Mouse (Mus musculus): Measurements from ENCODE around the gene Sucla2. TPM values are rescaled to one million over a fixed set of nuclear protein-coding genes. Genes with fewer than 3 reads are reported as not detected.

Gene Sucla2
- 100 to 1,000 TPM; 151 to 152 TPM for total RNA-seq (2021)
- long read RNA-seq, experiment 1, transcript Sucla2-203 (11 exons, 2,229 nt), result major isoform, 129 of 143 reads
- long read RNA-seq, experiment 1, partial matches to known transcripts, result 7 of 143 reads
- long read RNA-seq, experiment 1, other reads (novel, unspliced or antisense), result 7 of 143 reads
- long read RNA-seq, experiment 2, transcript Sucla2-203 (11 exons, 2,229 nt), result major isoform, 212 of 240 reads
- long read RNA-seq, experiment 2, partial matches to known transcripts, result 9 of 240 reads
- long read RNA-seq, experiment 2, other reads (novel, unspliced or antisense), result 19 of 240 reads

GRCm38 (mm10) chr14:73524766-73525448 lies at the start of gene Sucla2:
Gene Sucla2 (plus strand): TSS chr14:73525319.
- peak within 1 kb of the TSS; percentile 54 for H3K4me3 ChIP-seq
- peak; percentile 94 for DNase-seq (ENCODE audit: low spot score in 2 of 2)
- TF ChIP-seq CTCF (conservative IDR thresholded peaks at IDR 0.05), result peak; percentile 97
- peak within 1 kb of the TSS; percentile 97 for H3K27ac ChIP-seq

GRCm38 (mm10) chr14:73475506-73475905 lies 49.6 kb upstream of the Sucla2 start:
- no peak overlapping the region for H3K4me3 ChIP-seq

GRCm38 (mm10) chr14:73476361-73476934 lies 48.7 kb upstream of the Sucla2 start:
- TF ChIP-seq CTCF (conservative IDR thresholded peaks at IDR 0.05), result no peak
- peak overlapping the region; percentile 73 for H3K27ac ChIP-seq
- H3K4me3 ChIP-seq, result no peak overlapping the region
- DNase-seq (ENCODE audit: low spot score in 2 of 2), result peak in 1 of 2 experiments; percentile 23

More at GRCm38 (mm10) chr14:73475506-73475905, 49.6 kb upstream of the Sucla2 start:
- H3K27ac ChIP-seq, result peak overlapping the region; percentile 73
- no peak for TF ChIP-seq CTCF (conservative IDR thresholded peaks at IDR 0.05)
- DNase-seq (ENCODE audit: low spot score in 2 of 2), result no peak

GRCm38 (mm10) chr14:73477077-73477476 lies 48.0 kb upstream of the Sucla2 start:
- H3K27ac ChIP-seq, result peak overlapping the region; percentile 73; the same call in 1 of the 2 replicates
- no peak for TF ChIP-seq CTCF (conservative IDR thresholded peaks at IDR 0.05)
- H3K4me3 ChIP-seq, result no peak overlapping the region

GRCm38 (mm10) chr14:73478321-73478720 lies 46.8 kb upstream of the Sucla2 start:
- no peak overlapping the region for H3K27ac ChIP-seq
- no peak for TF ChIP-seq CTCF (conservative IDR thresholded peaks at IDR 0.05)
- H3K4me3 ChIP-seq, result no peak overlapping the region
- no peak for DNase-seq (ENCODE audit: low spot score in 2 of 2)

More at GRCm38 (mm10) chr14:73477077-73477476, 48.0 kb upstream of the Sucla2 start:
- no peak for DNase-seq (ENCODE audit: low spot score in 2 of 2)

GRCm38 (mm10) chr14:73479771-73480170 lies 45.3 kb upstream of the Sucla2 start:
- no peak overlapping the region for H3K27ac ChIP-seq
- no peak for DNase-seq (ENCODE audit: low spot score in 2 of 2)
- TF ChIP-seq CTCF (conservative IDR thresholded peaks at IDR 0.05), result no peak
- no peak overlapping the region for H3K4me3 ChIP-seq

GRCm38 (mm10) chr14:73483516-73484229 lies 41.4 kb upstream of the Sucla2 start:
- TF ChIP-seq CTCF (conservative IDR thresholded peaks at IDR 0.05), result no peak
- no peak overlapping the region for H3K27ac ChIP-seq
- no peak overlapping the region for H3K4me3 ChIP-seq
- DNase-seq (ENCODE audit: low spot score in 2 of 2), result no peak

- Histone ChIP-seq H3K4me3 (no peak overlapping the region), H3K27ac (no peak overlapping the region)
- peak; percentile 66 for TF ChIP-seq CTCF (conservative IDR thresholded peaks at IDR 0.05)
- no peak for DNase-seq (ENCODE audit: low spot score in 2 of 2)
Measured at GRCm38 (mm10) chr14:73484366-73485110, 40.6 kb upstream of the Sucla2 start.

- Histone ChIP-seq H3K4me3 (no peak overlapping the region), H3K27ac (no peak overlapping the region)
- no peak for TF ChIP-seq CTCF (conservative IDR thresholded peaks at IDR 0.05)
- DNase-seq (ENCODE audit: low spot score in 2 of 2), result no peak
Measured at GRCm38 (mm10) chr14:73486641-73487040, 38.5 kb upstream of the Sucla2 start.

- Histone ChIP-seq H3K4me3 (no peak overlapping the region), H3K27ac (no peak overlapping the region)
- no peak for DNase-seq (ENCODE audit: low spot score in 2 of 2)
- no peak for TF ChIP-seq CTCF (conservative IDR thresholded peaks at IDR 0.05)
Measured at GRCm38 (mm10) chr14:73493356-73493755, 31.8 kb upstream of the Sucla2 start.

GRCm38 (mm10) chr14:73494122-73494521 lies 31.0 kb upstream of the Sucla2 start:
- H3K4me3 ChIP-seq, result no peak overlapping the region
- no peak for TF ChIP-seq CTCF (conservative IDR thresholded peaks at IDR 0.05)
- H3K27ac ChIP-seq, result no peak overlapping the region
- DNase-seq (ENCODE audit: low spot score in 2 of 2), result no peak

GRCm38 (mm10) chr14:73495753-73496152 lies 29.4 kb upstream of the Sucla2 start:
- H3K27ac ChIP-seq, result no peak overlapping the region
- DNase-seq (ENCODE audit: low spot score in 2 of 2), result no peak
- H3K4me3 ChIP-seq, result no peak overlapping the region
- peak; percentile 13 for TF ChIP-seq CTCF (conservative IDR thresholded peaks at IDR 0.05)
